Mouse (Mus musculus) embryonic fibroblast, embryonic 13.5 days (primary cell): ENCODE results near the gene Gm13212. TPM values are rescaled to one million over a fixed set of nuclear protein-coding genes. Genes with fewer than 3 reads are reported as not detected.
"Not testable (repeated sequence)": the region's sequence is repeated elsewhere in the genome, so short reads cannot be mapped to it uniquely, and the experiment has no call there.

Source experiments
- H3K27ac ChIP-seq: 2 replicates; pipeline ENCODE4 v1.5.1; 2012; ENCODE audit warnings: low read length, control low read depth, inconsistent platforms; ENCODE audit not compliant: insufficient read depth
- H3K4me1 ChIP-seq: 2 replicates; pipeline ENCODE4 v1.6.1; 2011; ENCODE audit warnings: low read length; ENCODE audit not compliant: control insufficient read depth, insufficient read depth
- H3K4me3 ChIP-seq: 2 replicates; pipeline ENCODE4 v1.5.1; 2011; ENCODE audit warnings: mild to moderate bottlenecking, control low read depth, low read length; ENCODE audit not compliant: insufficient read depth
- CTCF ChIP-seq: IDR thresholded peaks from 2 replicates; pipeline ENCODE4 v1.5.1; 2011; ENCODE audit warnings: mild to moderate bottlenecking, control low read depth, low read length, moderate library complexity, borderline replicate concordance; ENCODE audit not compliant: insufficient read depth
- POLR2A ChIP-seq: IDR thresholded peaks from 2 replicates; pipeline ENCODE4 v1.6.1; 2011; ENCODE audit warnings: low read depth, mild to moderate bottlenecking, control low read depth, low read length, moderate library complexity
- polyA plus RNA-seq: library from polyadenylated mRNA; stranded (reverse); fragments of >200 nt; gene quantifications from 2 replicates; pipeline ENCODE4 v1.2.4, GENCODE M21; 2011; ENCODE audit warnings: low read depth; ENCODE audit not compliant: missing spikeins, insufficient read length

Gene Gm13212
- 6.5 and 9.3 TPM in 2 replicates for polyA plus RNA-seq

GRCm38 (mm10) chr4:145585078-145585477 lies at the start of gene Gm13212:
TSS of gene Gm13212 (plus strand) at chr4:145585166.
- H3K4me1 ChIP-seq, H3K27ac ChIP-seq: not testable (repeated sequence)
- peak within 1 kb of the TSS; percentile 30 for H3K4me3 ChIP-seq

DNA sequence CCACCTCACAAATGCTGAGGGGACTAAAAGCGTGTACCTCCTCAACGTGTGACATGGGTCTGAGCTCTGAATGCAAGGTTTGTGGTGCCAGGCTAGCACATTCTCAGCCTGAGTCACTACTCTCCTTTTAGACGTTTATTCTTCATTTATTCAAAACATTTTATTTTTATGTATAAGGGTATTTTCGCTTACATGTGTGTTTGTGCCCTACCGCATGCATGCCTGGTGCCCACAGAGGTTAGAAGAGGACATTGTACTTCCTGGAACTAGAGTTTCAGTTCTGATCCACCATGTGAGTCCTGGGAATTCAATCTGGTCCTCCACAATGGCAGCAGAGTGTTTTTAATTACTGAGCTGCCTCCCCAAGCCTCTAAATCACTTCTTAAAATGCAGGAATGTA lies 41.1 kb upstream of the Gm13212 start:
- not testable (repeated sequence) for H3K4me1 ChIP-seq, H3K4me3 ChIP-seq, H3K27ac ChIP-seq

- not testable (repeated sequence) for H3K27ac ChIP-seq, H3K4me3 ChIP-seq, H3K4me1 ChIP-seq
Measured at GRCm38 (mm10) chr4:145545106-145545505, 39.9 kb upstream of the Gm13212 start.

GRCm38 (mm10) chr4:145545734-145546349 lies 39.1 kb upstream of the Gm13212 start:
- not testable (repeated sequence) for H3K27ac ChIP-seq, H3K4me3 ChIP-seq, H3K4me1 ChIP-seq

DNA sequence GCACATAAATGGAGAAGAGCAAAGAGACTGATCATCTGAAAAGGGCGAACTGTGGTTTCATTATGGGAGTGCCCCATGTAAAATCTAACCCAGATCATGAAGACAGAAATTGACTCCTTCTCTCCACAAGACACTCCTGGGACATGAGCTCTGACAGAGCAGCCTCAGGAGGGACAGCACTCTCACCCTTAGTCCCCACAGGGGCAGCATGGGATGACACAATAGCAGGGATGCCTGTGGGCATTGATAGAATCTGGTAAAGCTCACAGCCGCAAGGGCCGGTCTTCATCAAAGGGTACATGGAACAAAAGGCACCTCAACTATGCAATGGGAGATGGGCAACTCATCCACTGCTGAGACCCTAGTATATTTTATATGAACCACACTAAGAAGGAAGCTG lies 38.5 kb upstream of the Gm13212 start:
- not testable (repeated sequence) for H3K4me3 ChIP-seq, H3K4me1 ChIP-seq, H3K27ac ChIP-seq

- TF ChIP-seq CTCF (no peak), POLR2A (no peak)
Measured at GRCm38 (mm10) chr4:145556680-145557079, 28.3 kb upstream of the Gm13212 start.

GRCm38 (mm10) chr4:145559505-145560099 lies 25.4 kb upstream of the Gm13212 start:
- Histone ChIP-seq H3K4me3 (no peak overlapping the region), H3K4me1 (no peaks in the 10 kb centered on the region), H3K27ac (no peak overlapping the region)
- TF ChIP-seq CTCF = no peak
- TF ChIP-seq POLR2A = no peak

More at GRCm38 (mm10) chr4:145556680-145557079, 28.3 kb upstream of the Gm13212 start:
- Histone ChIP-seq H3K4me1 (no peaks in the 10 kb centered on the region), H3K27ac (no peak overlapping the region), H3K4me3 (no peak overlapping the region)

GRCm38 (mm10) chr4:145564111-145564821 lies 20.7 kb upstream of the Gm13212 start:
- Histone ChIP-seq H3K27ac (no peak overlapping the region), H3K4me3 (no peak overlapping the region), H3K4me1 (no peaks in the 10 kb centered on the region)
- TF ChIP-seq CTCF (no peak), POLR2A (no peak)

DNA sequence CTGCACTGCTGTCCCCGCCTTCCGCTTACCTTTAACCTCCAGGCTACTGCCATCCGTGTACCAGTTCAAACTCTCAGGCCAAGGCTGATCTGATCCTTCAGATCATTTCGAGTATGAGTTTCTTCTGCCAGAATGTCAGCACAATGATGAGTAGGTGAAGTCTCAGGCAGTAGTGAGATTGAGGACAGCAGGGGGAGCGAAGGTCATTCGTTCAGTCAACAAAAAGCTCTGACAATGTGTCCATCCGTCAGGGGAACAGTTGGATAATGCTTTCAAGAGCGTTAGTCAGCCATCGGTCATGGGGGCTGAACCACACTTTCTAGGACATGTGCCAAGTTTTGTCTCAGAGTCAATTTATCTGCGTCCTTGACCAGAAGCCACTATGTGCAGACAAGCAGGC lies 14.5 kb upstream of the Gm13212 start:
- not testable (repeated sequence) for H3K27ac ChIP-seq, H3K4me3 ChIP-seq, H3K4me1 ChIP-seq

GRCm38 (mm10) chr4:145576623-145577022 lies 8.3 kb upstream of the Gm13212 start:
- H3K27ac ChIP-seq = not testable (repeated sequence)

GRCm38 (mm10) chr4:145580333-145580732 lies 4.6 kb upstream of the Gm13212 start:
- not testable (repeated sequence) for H3K4me3 ChIP-seq, H3K4me1 ChIP-seq, H3K27ac ChIP-seq

More at GRCm38 (mm10) chr4:145576623-145577022, 8.3 kb upstream of the Gm13212 start:
- not testable (repeated sequence) for H3K4me1 ChIP-seq, H3K4me3 ChIP-seq

- not testable (repeated sequence) for H3K4me1 ChIP-seq, H3K27ac ChIP-seq, H3K4me3 ChIP-seq
Measured at GRCm38 (mm10) chr4:145586046-145586445, 1.1 kb downstream of the Gm13212 start.

DNA sequence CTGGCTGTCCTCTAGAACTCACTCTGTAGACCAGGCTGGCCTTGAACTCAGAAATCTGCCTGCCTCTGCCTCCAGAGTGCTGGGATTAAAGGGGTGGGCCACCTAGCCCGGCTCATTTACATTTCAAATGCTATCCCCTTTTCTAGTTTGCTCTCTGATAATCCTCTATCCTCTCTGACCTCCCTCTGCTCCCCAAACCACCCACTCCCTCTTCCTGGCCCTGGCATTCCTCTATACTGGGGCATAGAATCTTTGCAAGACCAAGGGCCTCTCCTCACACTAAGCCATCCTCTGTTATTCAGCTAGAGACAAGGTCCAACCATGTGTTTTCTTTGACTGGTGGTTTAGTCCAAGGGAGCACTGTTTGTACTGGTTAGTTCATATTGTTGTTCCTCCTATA lies 9.2 kb downstream of the Gm13212 start:
- H3K4me1 ChIP-seq, H3K27ac ChIP-seq, H3K4me3 ChIP-seq: not testable (repeated sequence)

GRCm38 (mm10) chr4:145594798-145595197 lies 9.8 kb downstream of the Gm13212 start:
- not testable (repeated sequence) for H3K4me3 ChIP-seq, H3K27ac ChIP-seq, H3K4me1 ChIP-seq

DNA sequence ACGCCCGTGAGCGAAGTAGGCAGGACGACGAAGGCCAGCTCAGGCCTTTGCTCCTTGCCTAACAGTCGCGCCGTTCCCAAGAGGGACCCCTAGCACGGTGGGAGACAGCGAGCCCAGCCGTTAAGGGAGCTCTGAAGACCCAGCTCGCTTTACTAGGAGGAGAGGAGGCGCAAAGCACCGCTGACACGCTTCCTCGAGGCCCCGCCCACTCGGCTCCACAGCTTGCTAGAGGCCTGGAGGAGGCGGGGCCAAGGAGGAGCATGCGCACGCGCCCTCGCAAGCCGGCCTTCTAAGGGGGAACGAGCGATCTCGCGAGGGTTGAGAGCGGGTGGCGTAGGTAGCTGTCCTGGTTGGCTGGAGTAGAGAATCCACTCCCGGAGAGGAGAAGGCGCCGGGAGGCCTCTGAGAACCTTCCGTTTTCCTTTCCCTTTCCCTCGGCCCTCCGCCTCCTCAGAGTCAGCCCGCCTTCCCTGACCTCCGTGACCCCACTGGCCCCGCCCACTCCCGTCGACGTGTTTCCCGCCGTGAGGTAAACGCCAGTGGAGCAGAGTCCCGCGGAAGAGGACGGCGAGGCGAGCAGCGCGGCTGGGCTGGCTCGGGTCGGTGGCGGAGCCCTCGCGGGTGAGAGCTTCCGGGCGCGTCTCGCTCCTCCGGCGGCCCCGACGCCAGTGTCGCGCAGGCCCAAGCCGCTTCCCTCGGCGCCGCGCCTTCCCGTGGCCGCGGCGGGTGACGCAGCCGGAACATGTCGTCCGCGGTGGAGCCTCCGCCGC lies 55.6 kb downstream of the Gm13212 start:
- H3K4me1 ChIP-seq, H3K4me3 ChIP-seq, H3K27ac ChIP-seq: not testable (repeated sequence)
